Mouse (Mus musculus) ES-E14 (cell line): ENCODE measurements at regions not wholly inside any gene's neighbourhood (a gene's known extent, or its start where the extent isn't known, plus 50 kb on each side); places are given as distances from the start of the nearest gene placed in this dataset.

Experiments used
- CHD2 ChIP-seq: IDR thresholded peaks from 2 replicates; pipeline ENCODE4 v1.6.1; 2014; ENCODE audit warnings: mild to moderate bottlenecking, low read depth, low read length, inconsistent platforms
- HCFC1 ChIP-seq: IDR thresholded peaks from 2 replicates; pipeline ENCODE4 v1.6.1; 2012; ENCODE audit warnings: low read length, inconsistent platforms, borderline replicate concordance; ENCODE audit not compliant: insufficient read depth
- ZNF384 ChIP-seq: IDR thresholded peaks from 2 replicates; pipeline ENCODE4 v1.6.1; 2012; ENCODE audit warnings: low read depth, low read length, inconsistent platforms

GRCm38 (mm10) chr13:60424267-60424666 is 177.5 kb upstream of the Dapk1 start:
- TF ChIP-seq HCFC1: no peak
- no peak for TF ChIP-seq CHD2
- TF ChIP-seq ZNF384: no peak
